ENCODE assay signal across 8 mouse cellular contexts in the genomic region with DNA sequence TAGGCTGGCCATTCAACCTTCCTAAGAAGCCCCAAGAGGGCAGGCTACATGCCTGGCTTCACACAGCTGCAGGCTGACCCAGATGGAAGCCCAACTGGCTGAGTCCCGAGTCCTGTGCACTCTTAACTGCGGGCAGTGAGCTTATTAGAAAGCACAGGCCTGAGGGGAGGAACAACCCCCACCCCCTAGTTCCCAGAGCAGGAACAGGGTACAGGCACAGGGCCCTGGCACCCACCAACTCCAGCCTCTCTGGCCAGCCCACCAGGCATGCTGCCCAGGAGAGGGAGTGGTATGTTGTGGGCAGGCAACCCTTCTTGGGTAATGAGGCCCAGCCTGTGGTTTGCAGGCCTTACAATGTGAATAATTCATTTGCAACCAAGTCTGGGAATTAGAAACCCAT. TPM values are rescaled to one million over a fixed set of nuclear protein-coding genes. Genes with fewer than 3 reads are reported as not detected.
DNase-seq lines count a peak whose midpoint lies in the region; ATAC-seq and TF ChIP-seq lines count a peak whose summit lies in the region.

No protein-coding gene starts in this region.

- ATAC-seq in midbrain, embryonic 11.5 days (ENCODE audit: low FRiP score), result no peak
- ATAC-seq in forebrain, embryonic 15.5 days (replicated peaks), result peak; percentile 62
- ATAC-seq in hindbrain, postnatal 0 days, result peak; percentile 48; the same call in 1 of the 2 replicates
- ATAC-seq in limb, embryonic 15.5 days (ENCODE audit: insufficient number of reproducible peaks, low FRiP score, low TSS enrichment, low read depth), result peak; percentile 82

- H3K9ac ChIP-seq in midbrain, embryonic 11.5 days (ENCODE audit: low read length), result no peak overlapping the region
- H3K9ac ChIP-seq in forebrain, embryonic 15.5 days (replicated peaks), result no peak overlapping the region
- no peak overlapping the region for H3K9ac ChIP-seq in hindbrain, postnatal 0 days (replicated peaks; ENCODE audit: low read length)
- no peak overlapping the region for H3K9ac ChIP-seq in limb, embryonic 15.5 days

- peak overlapping the region; percentile 67 for H3K27ac ChIP-seq in midbrain, embryonic 10.5 days (replicated peaks)
- no peak overlapping the region for H3K27ac ChIP-seq in midbrain, embryonic 11.5 days (ENCODE audit: low read depth, low read length)
- H3K27ac ChIP-seq in forebrain, embryonic 15.5 days (replicated peaks), result no peak overlapping the region
- no peak overlapping the region for H3K27ac ChIP-seq in hindbrain, postnatal 0 days
- peak overlapping the region; percentile 79 for H3K27ac ChIP-seq in limb, embryonic 15.5 days
- no peak overlapping the region for H3K27ac ChIP-seq in thymus, adult 2 months (ENCODE audit: control insufficient read depth, insufficient read depth, low read length)

- DNase-seq in midbrain, embryonic 10.5 days (ENCODE audit: low spot score), result no peak
- no peak for DNase-seq in midbrain, embryonic 11.5 days (ENCODE audit: low spot score, missing footprints)
- peak; percentile 70 for DNase-seq in hindbrain, postnatal 0 days (ENCODE audit: low spot score)
- DNase-seq in thymus, adult 2 months, result no peak
- DNase-seq in spleen, adult 18-20 months, result no peak
- no peak for DNase-seq in urinary bladder, postnatal 10 days (ENCODE audit: low spot score)

- 33% methylated on average over 2 of the region's 2 CpGs for WGBS in midbrain, embryonic 10.5 days
- WGBS in midbrain, embryonic 11.5 days, result 33% methylated on average over 2 of the region's 2 CpGs
- WGBS in forebrain, embryonic 15.5 days, result 18% methylated on average over 2 of the region's 2 CpGs
- WGBS in hindbrain, postnatal 0 days, result 37% methylated on average over 2 of the region's 2 CpGs
- 13% methylated on average over 2 of the region's 2 CpGs for WGBS in limb, embryonic 15.5 days
- 97% methylated on average over 2 of the region's 2 CpGs for WGBS in thymus, adult 2 months

- H3K4me2 ChIP-seq in midbrain, embryonic 11.5 days, result no peak overlapping the region
- H3K4me2 ChIP-seq in forebrain, embryonic 15.5 days (replicated peaks), result no peak overlapping the region
- no peak overlapping the region for H3K4me2 ChIP-seq in hindbrain, postnatal 0 days (ENCODE audit: low read depth, low read length)
- H3K4me2 ChIP-seq in limb, embryonic 15.5 days, result no peak overlapping the region

- H3K4me3 ChIP-seq in midbrain, embryonic 10.5 days, result no peak overlapping the region
- no peak overlapping the region for H3K4me3 ChIP-seq in midbrain, embryonic 11.5 days (ENCODE audit: low read depth, low read length)
- no peak overlapping the region for H3K4me3 ChIP-seq in forebrain, embryonic 15.5 days
- H3K4me3 ChIP-seq in hindbrain, postnatal 0 days (ENCODE audit: low read length), result no peak overlapping the region
- H3K4me3 ChIP-seq in limb, embryonic 15.5 days, result no peak overlapping the region
- no peak overlapping the region for H3K4me3 ChIP-seq in thymus, adult 2 months (ENCODE audit: control insufficient read depth, insufficient read depth, low read length)

- peaks cover 68% of the 10 kb centered on the region for H3K27me3 ChIP-seq in midbrain, embryonic 10.5 days (ENCODE audit: low read depth, poor library complexity, severe bottlenecking)
- peaks cover 3% of the 10 kb centered on the region; the same call in 1 of the 2 replicates for H3K27me3 ChIP-seq in midbrain, embryonic 11.5 days (ENCODE audit: control insufficient read depth, insufficient read depth, low read length)
- no peaks in the 10 kb centered on the region for H3K27me3 ChIP-seq in forebrain, embryonic 15.5 days
- no peaks in the 10 kb centered on the region for H3K27me3 ChIP-seq in hindbrain, postnatal 0 days (ENCODE audit: insufficient read depth, low read length)
- H3K27me3 ChIP-seq in limb, embryonic 15.5 days, result peaks cover 4% of the 10 kb centered on the region; the same call in 1 of the 2 replicates
- H3K27me3 ChIP-seq in thymus, adult 2 months (ENCODE audit: control insufficient read depth, insufficient read depth, low read length), result no peaks in the 10 kb centered on the region

- TF ChIP-seq CTCF in hindbrain, postnatal 0 days (IDR thresholded peaks at IDR 0.05; ENCODE audit: low read depth), result 0 out of 2 replicates have a peak, but pooled peaks have one; percentile 5
- TF ChIP-seq CTCF in thymus, adult 2 months (IDR thresholded peaks at IDR 0.05; ENCODE audit: borderline replicate concordance, control insufficient read depth, extremely low read depth, insufficient read depth, low read length, poor library complexity), result no peak

- H3K9me3 ChIP-seq in midbrain, embryonic 10.5 days (replicated peaks), result no peaks in the 10 kb centered on the region
- no peaks in the 10 kb centered on the region for H3K9me3 ChIP-seq in midbrain, embryonic 11.5 days (ENCODE audit: control insufficient read depth, low read length)
- no peaks in the 10 kb centered on the region for H3K9me3 ChIP-seq in forebrain, embryonic 15.5 days
- H3K9me3 ChIP-seq in hindbrain, postnatal 0 days (ENCODE audit: low read length), result no peaks in the 10 kb centered on the region
- H3K9me3 ChIP-seq in limb, embryonic 15.5 days, result no peaks in the 10 kb centered on the region

- no peaks in the 10 kb centered on the region for H3K36me3 ChIP-seq in midbrain, embryonic 10.5 days
- H3K36me3 ChIP-seq in midbrain, embryonic 11.5 days (ENCODE audit: control insufficient read depth, insufficient read depth, low read length), result no peaks in the 10 kb centered on the region
- no peaks in the 10 kb centered on the region for H3K36me3 ChIP-seq in forebrain, embryonic 15.5 days
- no peaks in the 10 kb centered on the region for H3K36me3 ChIP-seq in hindbrain, postnatal 0 days (ENCODE audit: insufficient read depth, low read length)
- H3K36me3 ChIP-seq in limb, embryonic 15.5 days, result no peaks in the 10 kb centered on the region
- H3K36me3 ChIP-seq in thymus, adult 2 months (ENCODE audit: control insufficient read depth, insufficient read depth, low read length), result no peaks in the 10 kb centered on the region

- peaks cover 67% of the 10 kb centered on the region for H3K4me1 ChIP-seq in midbrain, embryonic 10.5 days
- H3K4me1 ChIP-seq in midbrain, embryonic 11.5 days (ENCODE audit: control insufficient read depth, insufficient read depth, low read length), result peaks cover 26% of the 10 kb centered on the region
- peaks cover 40% of the 10 kb centered on the region for H3K4me1 ChIP-seq in forebrain, embryonic 15.5 days
- peaks cover 29% of the 10 kb centered on the region for H3K4me1 ChIP-seq in hindbrain, postnatal 0 days (ENCODE audit: insufficient read depth, low read length)
- peaks cover 70% of the 10 kb centered on the region for H3K4me1 ChIP-seq in limb, embryonic 15.5 days
- peaks cover 49% of the 10 kb centered on the region for H3K4me1 ChIP-seq in thymus, adult 2 months (replicated peaks; ENCODE audit: control insufficient read depth, insufficient read depth, low read length)

- TF ChIP-seq POLR2A in thymus, adult 2 months (IDR thresholded peaks at IDR 0.05; ENCODE audit: control insufficient read depth, extremely low read depth, insufficient read depth, low read length, poor library complexity), result no peak

RNA-seq across cellular contexts. Expression of a gene that starts 7.1 kb away (rescaled TPM):
- 31.1 and 31.4 TPM in 2 replicates for polyA plus RNA-seq in midbrain, embryonic 10.5 days (2016; fragmentation: Nextera tagmentation; extraction: Ambion mirVana)
- 10.9 and 14.6 TPM in 2 replicates for polyA plus RNA-seq in midbrain, embryonic 11.5 days (2014; fragmentation: Nextera tagmentation; extraction: Ambion mirVana)
- 7.1 and 8.4 TPM in 2 replicates for polyA plus RNA-seq in forebrain, embryonic 15.5 days (2015; fragmentation: Nextera tagmentation; extraction: Ambion mirVana)
- total RNA-seq in hindbrain, postnatal 0 days (2014; rRNA removed), result 10.9 and 20.1 TPM in 2 replicates
- polyA plus RNA-seq in hindbrain, postnatal 0 days (2015; fragmentation: Nextera tagmentation; extraction: Ambion mirVana), result 2.4 and 3.4 TPM in 2 replicates
- polyA plus RNA-seq in limb, embryonic 15.5 days (2015; fragmentation: Nextera tagmentation; extraction: Ambion mirVana), result 0.31 and 0.36 TPM in 2 replicates
- 0.17 and 0.38 TPM in 2 replicates for polyA plus RNA-seq in thymus, adult 2 months (2012; rRNA removed)

Comparison
In these comparisons a context has a peak if more than half of its experiments do, and no peak if none do; other contexts are left out.
1. H3K27ac ChIP-seq: peak in midbrain, embryonic 10.5 days (single experiment) and limb, embryonic 15.5 days (single experiment); none in midbrain, embryonic 11.5 days (single experiment), forebrain, embryonic 15.5 days (single experiment), hindbrain, postnatal 0 days (single experiment) and thymus, adult 2 months (single experiment).